Mouse (Mus musculus): ENCODE data around the gene Itsn2.
"Not testable (repeated sequence)": the region's sequence is repeated elsewhere in the genome, so short reads cannot be mapped to it uniquely, and the experiment has no call there.

Gene Itsn2

GRCm38 (mm10) chr12:4598666-4599428, 6.4 kb downstream of the Itsn2 start:
- DNase-seq (ENCODE audit: low spot score in 2 of 2): no peak

DNA sequence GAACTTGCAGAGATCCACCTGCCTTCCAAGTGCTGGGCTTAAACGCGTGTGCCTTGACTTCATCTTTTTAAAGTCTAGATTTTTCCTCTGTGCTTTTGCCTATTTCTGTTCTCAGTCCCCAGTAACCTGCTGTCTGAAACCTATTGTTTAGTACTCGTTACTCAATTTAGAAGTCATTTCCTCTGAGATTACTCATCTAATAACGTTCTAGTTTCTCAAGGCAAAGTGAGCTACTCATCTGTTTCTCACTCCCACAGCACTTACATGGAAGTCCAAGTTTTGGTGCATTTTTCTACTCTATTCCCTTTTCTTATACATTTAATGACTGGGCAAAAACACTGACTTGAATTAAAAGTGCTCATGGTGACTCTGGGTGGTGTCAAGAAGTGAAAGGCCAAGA, 7.3 kb downstream of the Itsn2 start:
- DNase-seq (ENCODE audit: low spot score in 2 of 2): no peak

GRCm38 (mm10) chr12:4606625-4607024, 14.2 kb downstream of the Itsn2 start:
- DNase-seq (ENCODE audit: low spot score in 2 of 2): no peak

GRCm38 (mm10) chr12:4614722-4615121, 22.3 kb downstream of the Itsn2 start:
- DNase-seq (ENCODE audit: low spot score in 2 of 2): no peak

DNA sequence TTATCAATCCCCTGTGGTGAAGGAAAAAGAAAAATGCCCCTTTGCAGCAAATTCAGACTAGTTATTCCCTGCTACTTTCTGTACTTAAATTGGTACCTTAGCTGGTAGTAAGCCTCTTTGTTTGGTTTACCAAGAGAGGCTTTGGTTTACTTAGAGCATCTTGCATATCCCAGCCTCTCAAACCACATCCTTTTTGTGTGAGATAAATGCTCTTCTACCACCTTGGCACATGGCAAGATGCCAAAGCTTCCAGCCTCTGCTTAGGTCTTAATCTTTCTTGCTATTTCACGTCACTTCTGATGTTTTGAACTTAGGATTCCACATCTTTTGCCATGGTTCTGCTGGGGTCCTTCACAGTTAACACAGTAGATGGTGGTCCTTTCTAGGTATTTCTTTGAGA, 31.8 kb downstream of the Itsn2 start:
- no peak for DNase-seq (ENCODE audit: low spot score in 2 of 2)

GRCm38 (mm10) chr12:4632957-4633356, 40.5 kb downstream of the Itsn2 start:
- DNase-seq (ENCODE audit: low spot score in 2 of 2): no peak

DNA sequence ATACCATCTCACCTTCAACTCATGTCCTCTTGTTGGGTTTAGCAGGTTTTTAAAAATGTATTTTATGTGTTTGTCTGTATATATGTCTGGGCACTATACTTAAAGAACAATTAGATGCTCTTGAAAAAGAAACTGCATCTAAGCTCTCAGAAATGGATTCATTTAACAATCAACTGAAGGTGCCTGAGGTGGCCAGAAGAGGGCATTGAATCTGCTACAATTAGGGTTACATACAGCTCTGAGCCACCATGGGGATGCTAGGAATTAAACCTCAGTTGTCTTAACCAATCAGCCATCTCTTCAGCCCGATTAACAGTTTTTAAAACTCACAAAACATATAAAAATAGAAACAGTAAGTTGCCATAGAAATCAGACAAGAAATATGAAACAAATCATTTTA, 46.0 kb downstream of the Itsn2 start:
- DNase-seq (ENCODE audit: low spot score in 2 of 2): no peak

DNA sequence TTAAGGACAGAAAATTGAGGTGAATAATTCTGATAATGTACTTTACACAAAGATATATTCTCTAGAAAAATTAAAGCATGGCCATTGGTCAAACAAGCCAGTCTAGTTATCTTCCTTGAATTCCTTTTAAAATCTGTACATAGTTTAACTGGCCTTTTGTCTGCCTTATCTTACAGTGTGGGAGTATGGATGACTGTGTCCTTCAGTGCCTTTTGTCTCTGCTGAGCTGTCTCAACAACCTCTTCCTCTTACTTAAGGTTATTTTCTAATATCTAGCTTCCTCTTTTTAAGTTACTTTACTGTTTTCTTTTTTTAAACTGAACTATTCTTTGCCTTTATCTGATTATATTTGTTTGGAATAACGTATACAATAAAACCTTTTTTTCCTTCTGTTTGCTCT, 48.3 kb downstream of the Itsn2 start:
- no peak for DNase-seq (ENCODE audit: low spot score in 2 of 2)

GRCm38 (mm10) chr12:4656813-4657212, 64.4 kb downstream of the Itsn2 start:
- no peak for DNase-seq (ENCODE audit: low spot score in 2 of 2)

GRCm38 (mm10) chr12:4664929-4665674, 72.7 kb downstream of the Itsn2 start:
- DNase-seq (ENCODE audit: low spot score in 2 of 2): no peak

- DNase-seq (ENCODE audit: low spot score in 2 of 2): no peak
These were observed 73.2 kb downstream of the Itsn2 start for GRCm38 (mm10) chr12:4665675-4666037.

- no peak for DNase-seq (ENCODE audit: low spot score in 2 of 2)
These were observed 83.9 kb downstream of the Itsn2 start for GRCm38 (mm10) chr12:4676336-4676735.

DNA sequence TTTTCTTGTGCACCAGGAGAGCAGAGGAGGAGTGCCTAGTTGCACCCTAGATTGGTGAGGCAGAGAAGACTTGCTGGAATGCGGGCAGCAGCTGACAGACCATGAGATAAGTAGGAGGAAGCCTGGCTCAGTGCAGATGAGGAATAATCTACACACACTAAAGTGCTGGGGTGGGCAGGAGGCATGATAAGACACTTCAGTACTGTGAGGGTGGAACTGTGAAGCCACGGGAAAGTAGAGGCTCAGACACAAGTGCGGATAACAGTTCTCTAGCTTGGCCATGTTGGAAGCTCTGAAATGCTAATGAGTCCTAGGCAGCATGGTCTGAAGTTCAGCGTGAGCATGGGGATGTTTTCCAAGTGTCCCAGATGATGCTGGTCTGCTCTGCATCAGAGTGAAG, 87.5 kb downstream of the Itsn2 start:
- no peak for DNase-seq (ENCODE audit: low spot score in 2 of 2)

GRCm38 (mm10) chr12:4685441-4685840, 93.0 kb downstream of the Itsn2 start:
- DNase-seq (ENCODE audit: low spot score in 2 of 2): no peak

DNA sequence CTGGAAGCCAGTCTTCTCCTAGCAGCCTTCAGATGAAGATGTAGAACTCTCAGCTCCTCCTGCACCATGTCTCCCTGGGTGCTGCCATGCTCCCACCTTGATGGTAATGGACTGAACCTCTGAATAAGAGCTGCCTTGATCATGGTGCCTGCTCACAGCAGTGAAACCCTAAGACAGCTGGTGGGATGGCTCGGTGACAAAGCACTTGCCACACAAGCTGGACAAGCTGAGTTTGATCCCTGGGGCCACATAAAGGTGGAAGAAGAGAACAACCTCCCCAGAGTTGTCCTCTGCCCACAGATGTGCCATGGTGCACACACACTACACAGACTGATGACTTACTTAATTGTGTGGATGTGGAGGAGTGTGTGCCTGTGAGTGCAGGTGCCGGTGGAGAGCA, 95.9 kb downstream of the Itsn2 start:
- DNase-seq (ENCODE audit: low spot score in 2 of 2): no peak

GRCm38 (mm10) chr12:4689341-4689740, 96.9 kb downstream of the Itsn2 start:
- DNase-seq (ENCODE audit: low spot score in 2 of 2): no peak

DNA sequence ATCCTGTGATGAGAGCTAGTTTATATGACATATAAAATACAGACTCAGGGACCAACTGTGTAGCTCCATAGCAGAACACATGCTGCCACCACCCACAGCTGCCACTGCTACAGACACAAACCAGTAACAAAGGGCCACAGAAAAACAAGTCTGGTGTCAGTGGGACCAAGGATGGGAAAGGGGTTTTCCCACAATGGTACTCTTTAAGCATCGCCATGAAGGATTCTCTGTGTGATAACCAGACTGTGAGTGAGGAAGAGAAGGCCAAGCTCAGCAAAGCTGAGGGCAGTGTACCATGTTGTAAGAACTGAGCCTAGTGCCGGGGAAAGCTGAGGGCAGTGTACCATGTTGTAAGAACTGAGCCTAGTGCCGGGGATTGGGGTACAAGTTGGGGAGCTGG, 98.8 kb downstream of the Itsn2 start:
- no peak for DNase-seq (ENCODE audit: low spot score in 2 of 2)

- no peak for DNase-seq (ENCODE audit: low spot score in 2 of 2)
These were observed 102.1 kb downstream of the Itsn2 start for GRCm38 (mm10) chr12:4694534-4694933.

- not testable (repeated sequence) for DNase-seq (ENCODE audit: low spot score in 2 of 2)
These were observed 113.2 kb downstream of the Itsn2 start for GRCm38 (mm10) chr12:4705626-4706025.

- no peak for DNase-seq (ENCODE audit: low spot score in 2 of 2)
These were observed 113.7 kb downstream of the Itsn2 start for GRCm38 (mm10) chr12:4706175-4706574.

DNA sequence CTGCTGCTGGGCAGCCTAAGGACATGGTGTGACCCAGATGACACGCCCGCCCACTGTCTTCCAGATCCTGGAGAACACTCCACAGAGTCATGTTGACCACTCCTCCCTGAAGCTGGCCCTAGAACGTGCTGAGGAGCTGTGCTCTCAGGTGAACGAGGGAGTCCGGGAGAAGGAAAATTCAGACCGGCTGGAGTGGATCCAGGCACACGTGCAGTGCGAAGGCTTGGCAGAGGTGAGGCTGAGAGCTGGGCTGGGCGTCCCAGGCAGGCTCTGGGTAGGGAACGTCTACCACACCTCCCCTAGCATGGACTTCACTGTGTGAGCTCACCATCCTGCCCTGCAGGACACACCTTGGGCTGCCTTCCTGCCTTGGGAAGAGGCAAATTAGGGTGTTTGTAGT, 114.5 kb downstream of the Itsn2 start:
- DNase-seq (ENCODE audit: low spot score in 2 of 2): no peak

GRCm38 (mm10) chr12:4707488-4708017, 115.1 kb downstream of the Itsn2 start:
- no peak for DNase-seq (ENCODE audit: low spot score in 2 of 2)

GRCm38 (mm10) chr12:4708296-4708695, 115.9 kb downstream of the Itsn2 start:
- no peak for DNase-seq (ENCODE audit: low spot score in 2 of 2)
